Mouse (Mus musculus): Measurements from ENCODE around the gene Foxp4.

DNA sequence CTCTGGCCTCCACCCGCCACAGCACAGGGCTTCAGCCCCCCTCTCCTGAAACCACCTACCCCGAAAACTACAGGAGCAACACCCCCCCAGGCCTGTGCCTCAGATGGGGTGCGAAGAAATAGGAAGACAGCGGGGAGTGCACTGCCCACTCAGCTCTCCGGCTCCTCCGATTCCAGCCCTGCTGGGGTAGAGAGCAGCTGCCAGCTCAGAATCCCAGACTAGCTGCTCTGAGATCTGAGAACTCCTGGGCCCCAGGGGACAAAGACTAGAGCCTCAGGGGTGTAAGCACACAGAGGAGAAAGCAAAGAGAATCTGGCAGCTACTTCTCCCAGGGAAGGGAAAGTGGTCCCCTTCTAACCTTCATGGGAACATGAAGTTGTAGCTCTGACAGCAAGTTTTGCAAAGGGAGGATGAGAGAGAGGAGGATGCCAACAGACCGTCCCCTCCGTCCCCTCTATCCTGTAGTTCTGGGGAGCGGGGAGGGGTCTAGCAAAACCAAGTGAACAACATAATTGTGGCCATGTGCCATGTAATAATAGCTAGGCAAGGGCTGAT, 17.0 kb downstream of the Foxp4 start:
- TF ChIP-seq POLR2AphosphoS2 (IDR thresholded peaks at IDR 0.05; ENCODE audit: low read length) (no peak), CTCF (IDR thresholded peaks at IDR 0.05 in 2 of 3, conservative IDR thresholded peaks at IDR 0.05 in 1 of 3; ENCODE audit: control insufficient read depth in 1 of 3, insufficient read depth in 1 of 3, low read depth in 2 of 3, low read length in 3 of 3, poor library complexity in 1 of 3, severe bottlenecking in 1 of 3) (no peak)
